Mouse (Mus musculus): ENCODE data around the gene Dolk. TPM values are rescaled to one million over a fixed set of nuclear protein-coding genes. Genes with fewer than 3 reads are reported as not detected.

Dolk gene
- total and polyA plus RNA-seq, 3 experiments: 18.5 to 21.7 TPM; not detected in 1

DNA sequence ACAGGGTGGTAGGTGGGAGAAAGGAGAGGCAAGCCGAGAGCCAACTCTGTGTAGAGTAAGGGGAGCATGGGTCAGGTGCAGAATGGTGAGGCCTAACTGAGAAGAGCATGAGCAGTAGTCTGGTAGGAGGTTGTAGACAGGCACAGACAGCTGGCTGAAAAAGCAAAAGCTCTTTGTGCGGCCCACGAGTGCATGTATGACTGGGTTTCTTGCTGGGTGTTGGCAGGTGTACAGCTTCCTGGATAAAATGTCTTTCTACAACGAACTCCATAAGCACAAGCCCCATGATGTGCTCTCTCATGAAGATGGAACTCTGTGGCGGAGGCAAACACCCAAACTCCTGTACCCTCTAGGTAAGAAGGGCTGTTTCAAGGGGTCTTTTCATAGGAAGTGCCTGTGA lies 30.8 kb upstream of the Dolk start:
- TF ChIP-seq HCFC1 (IDR thresholded peaks at IDR 0.05; ENCODE audit: low read depth, low read length) (no peak), USF2 (IDR thresholded peaks at IDR 0.05; ENCODE audit: borderline replicate concordance in 1 of 2, insufficient read depth in 1 of 2, low read depth in 1 of 2, low read length in 2 of 2) (no peak), RAD21 (IDR thresholded peaks at IDR 0.05; ENCODE audit: low read depth, low read length) (no peak), USF1 (IDR thresholded peaks at IDR 0.05; ENCODE audit: low read depth, low read length) (no peak), ZKSCAN1 (IDR thresholded peaks at IDR 0.05; ENCODE audit: low read depth, low read length) (no peak), NELFE (IDR thresholded peaks at IDR 0.05; ENCODE audit: low read depth, low read length) (no peak), TBP (IDR thresholded peaks at IDR 0.05; ENCODE audit: low read depth, low read length) (no peak), MYC (IDR thresholded peaks at IDR 0.05; ENCODE audit: low read depth, low read length) (no peak)
- peaks cover 0 to 34% of the 10 kb centered on the region in 2 experiments; a peak in 2 of 4 replicates for H3K36me3 ChIP-seq (ENCODE audit: control insufficient read depth in 1 of 2, insufficient read depth in 2 of 2, low read length in 2 of 2)
- no peak overlapping the region for H3K9ac ChIP-seq (ENCODE audit: control insufficient read depth, low read depth, low read length, poor library complexity, severe bottlenecking)
- H3K4me3 ChIP-seq (ENCODE audit: control insufficient read depth in 1 of 2, insufficient read depth in 1 of 2, low read depth in 2 of 2, low read length in 2 of 2): no peak overlapping the region
- H3K4me1 ChIP-seq (ENCODE audit: control insufficient read depth in 1 of 2, insufficient read depth in 2 of 2, low read length in 2 of 2): no peaks in the 10 kb centered on the region
- no peaks in the 10 kb centered on the region for H3K9me3 ChIP-seq (replicated peaks; ENCODE audit: insufficient read depth, low read length)
- no peaks in the 10 kb centered on the region for H3K79me2 ChIP-seq (ENCODE audit: control insufficient read depth, insufficient read depth, low read length, poor library complexity)
- DNase-seq (ENCODE audit: low read depth, low spot score): no peak
- no peaks in the 10 kb centered on the region for H3K27me3 ChIP-seq (ENCODE audit: control insufficient read depth in 1 of 2, insufficient read depth in 2 of 2, low read length in 2 of 2)
- H3K27ac ChIP-seq (ENCODE audit: control insufficient read depth, low read depth, low read length): no peak overlapping the region

- TF ChIP-seq USF1 (IDR thresholded peaks at IDR 0.05; ENCODE audit: low read depth, low read length): no peak
- no peak for TF ChIP-seq CHD1 (IDR thresholded peaks at IDR 0.05; ENCODE audit: low read depth, low read length)
- no peak for TF ChIP-seq ETS1 (IDR thresholded peaks at IDR 0.05; ENCODE audit: low read depth, low read length)
- TF ChIP-seq E2F4 (IDR thresholded peaks at IDR 0.05; ENCODE audit: borderline replicate concordance, low read depth, low read length): no peak
- peak; percentile 5 to 30 (median 11); a peak in 3 of 6 replicates for TF ChIP-seq CTCF (IDR thresholded peaks at IDR 0.05 in 2 of 3, conservative IDR thresholded peaks at IDR 0.05 in 1 of 3; ENCODE audit: control insufficient read depth in 1 of 3, insufficient read depth in 1 of 3, low read depth in 2 of 3, low read length in 3 of 3, poor library complexity in 1 of 3, severe bottlenecking in 1 of 3)
- no peak for TF ChIP-seq TBP (IDR thresholded peaks at IDR 0.05; ENCODE audit: low read depth, low read length)
- no peak for TF ChIP-seq MAX (IDR thresholded peaks at IDR 0.05; ENCODE audit: low read length)
- DNase-seq (ENCODE audit: low read depth, low spot score): peak; percentile 47
- Histone ChIP-seq H3K36me3 (ENCODE audit: control insufficient read depth in 1 of 2, insufficient read depth in 2 of 2, low read length in 2 of 2) (peaks cover 0 to 30% of the 10 kb centered on the region in 2 experiments; a peak in 2 of 4 replicates), H3K4me3 (ENCODE audit: control insufficient read depth in 1 of 2, insufficient read depth in 1 of 2, low read depth in 2 of 2, low read length in 2 of 2) (no peak overlapping the region), H3K27ac (ENCODE audit: control insufficient read depth, low read depth, low read length) (no peak overlapping the region), H3K9me3 (replicated peaks; ENCODE audit: insufficient read depth, low read length) (no peaks in the 10 kb centered on the region), H3K27me3 (ENCODE audit: control insufficient read depth in 1 of 2, insufficient read depth in 2 of 2, low read length in 2 of 2) (no peaks in the 10 kb centered on the region), H3K4me1 (ENCODE audit: control insufficient read depth in 1 of 2, insufficient read depth in 2 of 2, low read length in 2 of 2) (no peaks in the 10 kb centered on the region), H3K79me2 (ENCODE audit: control insufficient read depth, insufficient read depth, low read length, poor library complexity) (no peaks in the 10 kb centered on the region), H3K9ac (ENCODE audit: control insufficient read depth, low read depth, low read length, poor library complexity, severe bottlenecking) (no peak overlapping the region)
Measured at GRCm38 (mm10) chr2:30316136-30316535, 30.0 kb upstream of the Dolk start.

- Histone ChIP-seq H3K36me3 (ENCODE audit: control insufficient read depth in 1 of 2, insufficient read depth in 2 of 2, low read length in 2 of 2) (peaks cover 0 to 33% of the 10 kb centered on the region in 2 experiments; a peak in 2 of 4 replicates), H3K27me3 (ENCODE audit: control insufficient read depth in 1 of 2, insufficient read depth in 2 of 2, low read length in 2 of 2) (no peaks in the 10 kb centered on the region), H3K27ac (ENCODE audit: control insufficient read depth, low read depth, low read length) (no peak overlapping the region), H3K79me2 (ENCODE audit: control insufficient read depth, insufficient read depth, low read length, poor library complexity) (no peaks in the 10 kb centered on the region), H3K9ac (ENCODE audit: control insufficient read depth, low read depth, low read length, poor library complexity, severe bottlenecking) (no peak overlapping the region), H3K4me3 (ENCODE audit: control insufficient read depth in 1 of 2, insufficient read depth in 1 of 2, low read depth in 2 of 2, low read length in 2 of 2) (no peak overlapping the region), H3K4me1 (ENCODE audit: control insufficient read depth in 1 of 2, insufficient read depth in 2 of 2, low read length in 2 of 2) (no peaks in the 10 kb centered on the region), H3K9me3 (replicated peaks; ENCODE audit: insufficient read depth, low read length) (no peaks in the 10 kb centered on the region)
- TF ChIP-seq KAT2A (conservative IDR thresholded peaks at IDR 0.05; ENCODE audit: low read depth, low read length): no peak
- no peak for TF ChIP-seq MAX (IDR thresholded peaks at IDR 0.05; ENCODE audit: low read length)
- no peak for TF ChIP-seq UBTF (IDR thresholded peaks at IDR 0.05; ENCODE audit: borderline replicate concordance, insufficient read depth, low read depth, low read length)
- no peak for TF ChIP-seq ZMIZ1 (IDR thresholded peaks at IDR 0.05; ENCODE audit: low read depth, low read length)
- no peak for TF ChIP-seq NRF1 (IDR thresholded peaks at IDR 0.05; ENCODE audit: insufficient read depth, low read depth, low read length, poor library complexity, severe bottlenecking)
- TF ChIP-seq TBP (IDR thresholded peaks at IDR 0.05; ENCODE audit: low read depth, low read length): no peak
- TF ChIP-seq MEF2A (IDR thresholded peaks at IDR 0.05; ENCODE audit: extremely low read depth, insufficient replicate concordance, low read depth, low read length, poor library complexity, severe bottlenecking): no peak
- no peak for TF ChIP-seq MYC (IDR thresholded peaks at IDR 0.05; ENCODE audit: low read depth, low read length)
- TF ChIP-seq CHD1 (IDR thresholded peaks at IDR 0.05; ENCODE audit: low read depth, low read length): no peak
- no peak for TF ChIP-seq MAFK (IDR thresholded peaks at IDR 0.05; ENCODE audit: borderline replicate concordance, low read depth, low read length)
- TF ChIP-seq CHD2 (IDR thresholded peaks at IDR 0.05; ENCODE audit: low read length): no peak
- no peak for TF ChIP-seq POLR2AphosphoS2 (IDR thresholded peaks at IDR 0.05; ENCODE audit: low read length)
- no peak for TF ChIP-seq CTCF (IDR thresholded peaks at IDR 0.05 in 2 of 3, conservative IDR thresholded peaks at IDR 0.05 in 1 of 3; ENCODE audit: control insufficient read depth in 1 of 3, insufficient read depth in 1 of 3, low read depth in 2 of 3, low read length in 3 of 3, poor library complexity in 1 of 3, severe bottlenecking in 1 of 3)
- DNase-seq (ENCODE audit: low read depth, low spot score): no peak
Measured at GRCm38 (mm10) chr2:30311481-30311880, 25.3 kb upstream of the Dolk start.
